Mouse (Mus musculus) thymus, postnatal 36 days (tissue): Measurements from ENCODE around the gene Map3k15.

Experiments used
- DNase-seq, 2 experiments: peaks; one replicate each; pipeline ENCODE4 v3.0.0; 2022; ENCODE audit warnings: mixed read lengths in 2 of 2

Map3k15 gene

GRCm38 (mm10) chrX:159988002-159988960 lies at the start of gene Map3k15:
Gene Map3k15 (plus strand): TSS chrX:159988433.
- DNase-seq: peak; percentile 62 to 71

- DNase-seq: no peak
Measured at GRCm38 (mm10) chrX:159942569-159942968, 45.7 kb upstream of the Map3k15 start.

- no peak for DNase-seq
Measured at GRCm38 (mm10) chrX:159943586-159943985, 44.6 kb upstream of the Map3k15 start.

GRCm38 (mm10) chrX:159953546-159954429 lies 34.4 kb upstream of the Map3k15 start:
- no peak for DNase-seq

- DNase-seq: no peak
Measured at GRCm38 (mm10) chrX:159954430-159954779, 33.8 kb upstream of the Map3k15 start.

GRCm38 (mm10) chrX:159955433-159955832 lies 32.8 kb upstream of the Map3k15 start:
- no peak for DNase-seq

- no peak for DNase-seq
Measured at GRCm38 (mm10) chrX:159961385-159961784, 26.8 kb upstream of the Map3k15 start.

GRCm38 (mm10) chrX:159963273-159963672 lies 25.0 kb upstream of the Map3k15 start:
- DNase-seq: peak in 1 of 2 experiments; percentile 5

GRCm38 (mm10) chrX:159963925-159964324 lies 24.3 kb upstream of the Map3k15 start:
- DNase-seq: no peak

GRCm38 (mm10) chrX:159969025-159969424 lies 19.2 kb upstream of the Map3k15 start:
- no peak for DNase-seq

- DNase-seq: no peak
Measured at GRCm38 (mm10) chrX:159971091-159971779, 17.0 kb upstream of the Map3k15 start.

GRCm38 (mm10) chrX:159973730-159974129 lies 14.5 kb upstream of the Map3k15 start:
- no peak for DNase-seq

GRCm38 (mm10) chrX:159976243-159976642 lies 12.0 kb upstream of the Map3k15 start:
- no peak for DNase-seq

GRCm38 (mm10) chrX:159995808-159996207 lies 7.6 kb downstream of the Map3k15 start:
- DNase-seq: no peak

- DNase-seq: no peak
Measured at GRCm38 (mm10) chrX:160053306-160053705, 65.1 kb downstream of the Map3k15 start.

- DNase-seq: no peak
Measured at GRCm38 (mm10) chrX:160054643-160055042, 66.4 kb downstream of the Map3k15 start.

- DNase-seq: no peak
Measured at GRCm38 (mm10) chrX:160091973-160092372, 103.7 kb downstream of the Map3k15 start.

- DNase-seq: no peak
Measured at GRCm38 (mm10) chrX:160107817-160108216, 119.6 kb downstream of the Map3k15 start.

GRCm38 (mm10) chrX:160113777-160114176 lies 125.5 kb downstream of the Map3k15 start:
- no peak for DNase-seq

- DNase-seq: no peak
Measured at GRCm38 (mm10) chrX:160116074-160116473, 127.8 kb downstream of the Map3k15 start.

- peak; percentile 41 to 43 for DNase-seq
Measured at GRCm38 (mm10) chrX:160116658-160117057, 128.4 kb downstream of the Map3k15 start.

- no peak for DNase-seq
Measured at GRCm38 (mm10) chrX:160134136-160134843, 146.1 kb downstream of the Map3k15 start.
